Mouse (Mus musculus): Measurements from ENCODE around the gene Wnt10b. TPM values are rescaled to one million over a fixed set of nuclear protein-coding genes. Genes with fewer than 3 reads are reported as not detected.

Gene Wnt10b
- total RNA-seq (2014; rRNA removed) (0.47 TPM in 1 of 2 replicates, not detected in the other), polyA plus RNA-seq (2012; rRNA removed) (not detected in 2 replicates)

GRCm38 (mm10) chr15:98777762-98778161 is at the start of gene Wnt10b:
Gene Wnt10b, minus strand, starts transcription at chr15:98778150.
- TF ChIP-seq POLR2A (IDR thresholded peaks at IDR 0.05; ENCODE audit: extremely low read depth, insufficient read depth, low read length) (no peak), CTCF (IDR thresholded peaks at IDR 0.05; ENCODE audit: low read depth, low read length) (no peak)
- Histone ChIP-seq H3K27me3 (ENCODE audit: control insufficient read depth, insufficient read depth, low read length) (peaks cover 34% of the 10 kb centered on the region), H3K79me2 (ENCODE audit: control insufficient read depth, insufficient read depth, low read length) (no peaks in the 10 kb centered on the region), H3K4me3 (ENCODE audit: insufficient read depth, low read depth, low read length) (no peak within 1 kb of the TSS), H3K4me1 (ENCODE audit: control insufficient read depth, insufficient read depth, low read length) (peaks cover 3% of the 10 kb centered on the region; the same call in 1 of the 2 replicates), H3K27ac (replicated peaks; ENCODE audit: insufficient read depth, low read depth, low read length) (no peak within 1 kb of the TSS), H3K36me3 (ENCODE audit: control insufficient read depth, insufficient read depth, low read length) (no peaks in the 10 kb centered on the region), H3K9ac (ENCODE audit: low read depth, low read length) (no peak within 1 kb of the TSS)
- no peak for DNase-seq (ENCODE audit: extremely low read depth, low read depth, low spot score)
- 2% methylated on average over 33 of the region's 33 CpGs for WGBS

GRCm38 (mm10) chr15:98827611-98828011 is 49.7 kb upstream of the Wnt10b start:
- DNase-seq (ENCODE audit: extremely low read depth, low read depth, low spot score) = no peak
- Histone ChIP-seq H3K27me3 (ENCODE audit: control insufficient read depth, insufficient read depth, low read length) (no peaks in the 10 kb centered on the region), H3K4me1 (ENCODE audit: control insufficient read depth, insufficient read depth, low read length) (no peaks in the 10 kb centered on the region; the same call in 1 of the 2 replicates), H3K79me2 (ENCODE audit: control insufficient read depth, insufficient read depth, low read length) (peaks cover 19% of the 10 kb centered on the region; the same call in 1 of the 2 replicates), H3K9ac (ENCODE audit: low read depth, low read length) (no peak overlapping the region), H3K4me3 (ENCODE audit: insufficient read depth, low read depth, low read length) (no peak overlapping the region), H3K27ac (replicated peaks; ENCODE audit: insufficient read depth, low read depth, low read length) (no peak overlapping the region), H3K36me3 (ENCODE audit: control insufficient read depth, insufficient read depth, low read length) (peaks cover 16% of the 10 kb centered on the region; the same call in 1 of the 2 replicates)
- WGBS = 90% methylated on average over 7 of the region's 7 CpGs
- TF ChIP-seq CTCF (IDR thresholded peaks at IDR 0.05; ENCODE audit: low read depth, low read length) (no peak), POLR2A (IDR thresholded peaks at IDR 0.05; ENCODE audit: extremely low read depth, insufficient read depth, low read length) (no peak)

GRCm38 (mm10) chr15:98823434-98823833 is 45.5 kb upstream of the Wnt10b start:
- Histone ChIP-seq H3K9ac (ENCODE audit: low read depth, low read length) (no peak overlapping the region), H3K27ac (replicated peaks; ENCODE audit: insufficient read depth, low read depth, low read length) (no peak overlapping the region), H3K4me3 (ENCODE audit: insufficient read depth, low read depth, low read length) (no peak overlapping the region), H3K4me1 (ENCODE audit: control insufficient read depth, insufficient read depth, low read length) (no peaks in the 10 kb centered on the region), H3K79me2 (ENCODE audit: control insufficient read depth, insufficient read depth, low read length) (peaks cover 7% of the 10 kb centered on the region; the same call in 1 of the 2 replicates), H3K36me3 (ENCODE audit: control insufficient read depth, insufficient read depth, low read length) (peaks cover 28% of the 10 kb centered on the region), H3K27me3 (ENCODE audit: control insufficient read depth, insufficient read depth, low read length) (no peaks in the 10 kb centered on the region)
- WGBS = 83% methylated on average over 3 of the region's 3 CpGs
- no peak for DNase-seq (ENCODE audit: extremely low read depth, low read depth, low spot score)
- TF ChIP-seq POLR2A (IDR thresholded peaks at IDR 0.05; ENCODE audit: extremely low read depth, insufficient read depth, low read length) (no peak), CTCF (IDR thresholded peaks at IDR 0.05; ENCODE audit: low read depth, low read length) (peak; percentile 32)

GRCm38 (mm10) chr15:98822147-98822546 is 44.2 kb upstream of the Wnt10b start:
- 92% methylated on average over 5 of the region's 5 CpGs for WGBS
- peaks cover 3% of the 10 kb centered on the region; the same call in 1 of the 2 replicates for H3K79me2 ChIP-seq (ENCODE audit: control insufficient read depth, insufficient read depth, low read length)
- no peaks in the 10 kb centered on the region for H3K27me3 ChIP-seq (ENCODE audit: control insufficient read depth, insufficient read depth, low read length)
- H3K9ac ChIP-seq (ENCODE audit: low read depth, low read length) = no peak overlapping the region
- H3K36me3 ChIP-seq (ENCODE audit: control insufficient read depth, insufficient read depth, low read length) = peaks cover 28% of the 10 kb centered on the region
- no peak overlapping the region for H3K4me3 ChIP-seq (ENCODE audit: insufficient read depth, low read depth, low read length)
- no peak overlapping the region for H3K27ac ChIP-seq (replicated peaks; ENCODE audit: insufficient read depth, low read depth, low read length)
- no peak for TF ChIP-seq CTCF (IDR thresholded peaks at IDR 0.05; ENCODE audit: low read depth, low read length)
- no peak for TF ChIP-seq POLR2A (IDR thresholded peaks at IDR 0.05; ENCODE audit: extremely low read depth, insufficient read depth, low read length)
- DNase-seq (ENCODE audit: extremely low read depth, low read depth, low spot score) = no peak
- H3K4me1 ChIP-seq (ENCODE audit: control insufficient read depth, insufficient read depth, low read length) = no peaks in the 10 kb centered on the region

GRCm38 (mm10) chr15:98821403-98821802 is 43.5 kb upstream of the Wnt10b start:
- no peak for DNase-seq (ENCODE audit: extremely low read depth, low read depth, low spot score)
- Histone ChIP-seq H3K27me3 (ENCODE audit: control insufficient read depth, insufficient read depth, low read length) (no peaks in the 10 kb centered on the region), H3K27ac (replicated peaks; ENCODE audit: insufficient read depth, low read depth, low read length) (no peak overlapping the region), H3K79me2 (ENCODE audit: control insufficient read depth, insufficient read depth, low read length) (0 out of 2 replicates have a peak, but pooled peaks cover 3% of the 10 kb centered on the region), H3K36me3 (ENCODE audit: control insufficient read depth, insufficient read depth, low read length) (peaks cover 29% of the 10 kb centered on the region), H3K4me1 (ENCODE audit: control insufficient read depth, insufficient read depth, low read length) (no peaks in the 10 kb centered on the region), H3K9ac (ENCODE audit: low read depth, low read length) (no peak overlapping the region), H3K4me3 (ENCODE audit: insufficient read depth, low read depth, low read length) (no peak overlapping the region)
- WGBS = 73% methylated on average over 10 of the region's 10 CpGs
- TF ChIP-seq CTCF (IDR thresholded peaks at IDR 0.05; ENCODE audit: low read depth, low read length) (peak; percentile 69), POLR2A (IDR thresholded peaks at IDR 0.05; ENCODE audit: extremely low read depth, insufficient read depth, low read length) (no peak)

- Histone ChIP-seq H3K79me2 (ENCODE audit: control insufficient read depth, insufficient read depth, low read length) (0 out of 2 replicates have a peak, but pooled peaks cover 3% of the 10 kb centered on the region), H3K27ac (replicated peaks; ENCODE audit: insufficient read depth, low read depth, low read length) (no peak overlapping the region), H3K27me3 (ENCODE audit: control insufficient read depth, insufficient read depth, low read length) (no peaks in the 10 kb centered on the region), H3K4me3 (ENCODE audit: insufficient read depth, low read depth, low read length) (no peak overlapping the region), H3K9ac (ENCODE audit: low read depth, low read length) (no peak overlapping the region), H3K4me1 (ENCODE audit: control insufficient read depth, insufficient read depth, low read length) (no peaks in the 10 kb centered on the region), H3K36me3 (ENCODE audit: control insufficient read depth, insufficient read depth, low read length) (peaks cover 32% of the 10 kb centered on the region)
- 92% methylated on average over 4 of the region's 4 CpGs for WGBS
- no peak for DNase-seq (ENCODE audit: extremely low read depth, low read depth, low spot score)
- TF ChIP-seq POLR2A (IDR thresholded peaks at IDR 0.05; ENCODE audit: extremely low read depth, insufficient read depth, low read length) (no peak), CTCF (IDR thresholded peaks at IDR 0.05; ENCODE audit: low read depth, low read length) (no peak)
These were observed 43.0 kb upstream of the Wnt10b start for GRCm38 (mm10) chr15:98820937-98821336.
